Mouse (Mus musculus) CH12.LX (cell line): ENCODE results near the gene Fggy. TPM values are rescaled to one million over a fixed set of nuclear protein-coding genes. Genes with fewer than 3 reads are reported as not detected.

ENCODE experiments used
- DNase-seq: peaks from one replicate; pipeline ENCODE4 v3.0.0-alpha.2; 2013; ENCODE audit errors: extremely low read depth
- H3K27ac ChIP-seq: 2 replicates; pipeline ENCODE4 v1.5.1; 2012; ENCODE audit warnings: low read depth, mild to moderate bottlenecking, control low read depth, moderate library complexity; ENCODE audit not compliant: insufficient read depth
- H3K27me3 ChIP-seq: replicated peaks from 2 replicates; pipeline ENCODE3; 2012; ENCODE audit warnings: inconsistent platforms
- H3K36me3 ChIP-seq, 2 experiments: replicated peaks in 1 of 2; 2 replicates each; pipeline versions ENCODE3 to v1.6.1; 2012; ENCODE audit warnings: inconsistent platforms in 1 of 2, low read length in 1 of 2, mild to moderate bottlenecking in 1 of 2, mixed read lengths in 1 of 2, moderate library complexity in 1 of 2; ENCODE audit not compliant: control insufficient read depth in 1 of 2, insufficient read depth in 1 of 2
- H3K4me1 ChIP-seq, 2 experiments: 2 replicates each; pipeline ENCODE4 v1.6.1; 2012; ENCODE audit warnings: inconsistent platforms in 1 of 2, moderate library complexity in 1 of 2; ENCODE audit not compliant: insufficient read depth in 2 of 2, control insufficient read depth in 1 of 2
- H3K4me2 ChIP-seq: 2 replicates; pipeline ENCODE4 v1.6.1; 2012; ENCODE audit warnings: low read depth, mild to moderate bottlenecking, control low read depth; ENCODE audit not compliant: poor library complexity, insufficient read depth, severe bottlenecking
- H3K4me3 ChIP-seq, 3 experiments: fragments of 150-350 bp in 1 of 3; sonication (generic) in 1 of 3; replicated peaks in 1 of 3; 2 replicates each; pipeline versions ENCODE3 to v1.5.1; 2011 to 2012; ENCODE audit warnings: low read depth in 2 of 3, low read length in 2 of 3, mild to moderate bottlenecking in 2 of 3, moderate library complexity in 2 of 3, control low read depth in 1 of 3, improper control_type of control experiment in 1 of 3, inconsistent platforms in 1 of 3, mixed read lengths in 1 of 3; ENCODE audit not compliant: poor library complexity in 1 of 3
- H3K79me2 ChIP-seq: replicated peaks from 2 replicates; pipeline ENCODE4 v1.6.1; 2012; ENCODE audit warnings: mild to moderate bottlenecking, moderate library complexity; ENCODE audit not compliant: control insufficient read depth, poor library complexity, insufficient read depth, severe bottlenecking; ENCODE audit errors: extremely low read depth
- H3K9ac ChIP-seq: 2 replicates; pipeline ENCODE4 v1.6.1; 2012; ENCODE audit warnings: low read depth, mild to moderate bottlenecking, control low read depth, moderate library complexity; ENCODE audit not compliant: insufficient read depth
- H3K9me3 ChIP-seq: replicated peaks from 2 replicates; pipeline ENCODE3; 2012; ENCODE audit warnings: low read length, inconsistent platforms, mixed read lengths
- BHLHE40 ChIP-seq: IDR thresholded peaks from 2 replicates; pipeline ENCODE4 v1.6.1; 2011; ENCODE audit warnings: mild to moderate bottlenecking, low read depth, low read length, improper control_type of control experiment
- CHD1 ChIP-seq: IDR thresholded peaks from 2 replicates; pipeline ENCODE4 v1.6.1; 2012; ENCODE audit warnings: low read depth, low read length, improper control_type of control experiment, inconsistent platforms
- CHD2 ChIP-seq: IDR thresholded peaks from 2 replicates; pipeline ENCODE4 v1.6.1; 2011; ENCODE audit warnings: low read length, improper control_type of control experiment
- CTCF ChIP-seq, 2 experiments: IDR thresholded peaks in 1 of 2; conservative IDR thresholded peaks in 1 of 2; 2 replicates each; pipeline ENCODE4 v1.5.1; 2011 to 2012; ENCODE audit warnings: low read depth in 2 of 2, low read length in 2 of 2, improper control_type of control experiment in 1 of 2, inconsistent platforms in 1 of 2, mild to moderate bottlenecking in 1 of 2, moderate library complexity in 1 of 2
- E2F4 ChIP-seq: IDR thresholded peaks from 2 replicates; pipeline ENCODE4 v1.6.1; 2011; ENCODE audit warnings: low read depth, low read length, improper control_type of control experiment; ENCODE audit not compliant: insufficient replicate concordance
- ETS1 ChIP-seq: conservative IDR thresholded peaks from 2 replicates; pipeline ENCODE4 v1.6.1; 2012; ENCODE audit warnings: low read depth, mild to moderate bottlenecking, inconsistent platforms, low read length, improper control_type of control experiment, moderate library complexity
- GABPA ChIP-seq: IDR thresholded peaks from 2 replicates; pipeline ENCODE4 v1.6.1; 2012; ENCODE audit warnings: low read depth, low read length, improper control_type of control experiment, inconsistent platforms; ENCODE audit not compliant: insufficient replicate concordance
- IRF4 ChIP-seq: IDR thresholded peaks from 2 replicates; pipeline ENCODE4 v1.6.1; 2014; ENCODE audit warnings: low read depth, mild to moderate bottlenecking, inconsistent platforms, low read length, improper control_type of control experiment
- JUND ChIP-seq: conservative IDR thresholded peaks from 2 replicates; pipeline ENCODE4 v1.6.1; 2011; ENCODE audit warnings: low read depth, low read length, improper control_type of control experiment
- KAT2A ChIP-seq: IDR thresholded peaks from 2 replicates; pipeline ENCODE4 v1.6.1; 2012; ENCODE audit warnings: low read length, improper control_type of control experiment, inconsistent platforms; ENCODE audit not compliant: insufficient replicate concordance
- MXI1 ChIP-seq: IDR thresholded peaks from 2 replicates; pipeline ENCODE4 v1.6.1; 2011; ENCODE audit warnings: mild to moderate bottlenecking, low read depth, low read length, improper control_type of control experiment
- NELFE ChIP-seq: IDR thresholded peaks from 2 replicates; pipeline ENCODE4 v1.6.1; 2011; ENCODE audit warnings: low read depth, low read length, improper control_type of control experiment
- NRF1 ChIP-seq: IDR thresholded peaks from 2 replicates; pipeline ENCODE4 v1.6.1; 2014; ENCODE audit warnings: low read depth, mild to moderate bottlenecking, inconsistent platforms, low read length, improper control_type of control experiment, moderate library complexity
- POLR2A ChIP-seq: IDR thresholded peaks from 2 replicates; pipeline ENCODE4 v1.6.1; 2011; ENCODE audit warnings: low read depth, mild to moderate bottlenecking, improper control_type of control experiment, low read length
- POLR2AphosphoS2 ChIP-seq: IDR thresholded peaks from 2 replicates; pipeline ENCODE4 v1.6.1; 2011; ENCODE audit warnings: low read depth, low read length, improper control_type of control experiment
- RAD21 ChIP-seq: IDR thresholded peaks from 2 replicates; pipeline ENCODE4 v1.6.1; 2011; ENCODE audit warnings: low read depth, mild to moderate bottlenecking, low read length, improper control_type of control experiment, moderate library complexity
- RCOR1 ChIP-seq: conservative IDR thresholded peaks from 2 replicates; pipeline ENCODE4 v1.6.1; 2012; ENCODE audit warnings: low read depth, mild to moderate bottlenecking, inconsistent platforms, low read length, improper control_type of control experiment
- SIN3A ChIP-seq: IDR thresholded peaks from 2 replicates; pipeline ENCODE4 v1.6.1; 2012; ENCODE audit warnings: low read length, improper control_type of control experiment, inconsistent platforms
- SMC3 ChIP-seq: IDR thresholded peaks from 2 replicates; pipeline ENCODE4 v1.6.1; 2011; ENCODE audit warnings: low read depth, low read length, improper control_type of control experiment
- TBP ChIP-seq: conservative IDR thresholded peaks from 2 replicates; pipeline ENCODE4 v1.6.1; 2011; ENCODE audit warnings: low read depth, low read length, improper control_type of control experiment
- TCF12 ChIP-seq: IDR thresholded peaks from 2 replicates; pipeline ENCODE4 v1.6.1; 2014; ENCODE audit warnings: low read depth, mild to moderate bottlenecking, inconsistent platforms, low read length, improper control_type of control experiment
- UBTF ChIP-seq: IDR thresholded peaks from 2 replicates; pipeline ENCODE4 v1.6.1; 2012; ENCODE audit warnings: low read depth, mild to moderate bottlenecking, inconsistent platforms, low read length, improper control_type of control experiment, moderate library complexity
- USF1 ChIP-seq: IDR thresholded peaks from 2 replicates; pipeline ENCODE4 v1.6.1; 2014; ENCODE audit warnings: low read depth, mild to moderate bottlenecking, inconsistent platforms, low read length, improper control_type of control experiment
- ZKSCAN1 ChIP-seq: IDR thresholded peaks from 2 replicates; pipeline ENCODE4 v1.6.1; 2012; ENCODE audit warnings: low read depth, inconsistent platforms, low read length, improper control_type of control experiment, borderline replicate concordance
- dilution Hi-C: fragments of 300-500 bp; cut with MboI; formaldehyde crosslinking; loops from 2 replicates; pipeline ENCODE4 v1.14.3; 2020; ENCODE audit warnings: low sequenced_read_pairs; ENCODE audit not compliant: extremely low pct_unique_long_range_greater_than_20kb, extremely low pct_ligation_motif_present
- in situ Hi-C: fragments of 300-500 bp; cut with MboI; formaldehyde crosslinking; loops from 3 replicates; pipeline ENCODE4 v1.14.3; 2019; ENCODE audit warnings: low sequenced_read_pairs, low pct_ligation_motif_present, low pct_unique_long_range_greater_than_20kb, mixed read lengths
- polyA plus RNA-seq: library from polyadenylated mRNA; unstranded; fragments of >175 nt; gene quantifications from 2 replicates; pipeline ENCODE4 v1.2.1, GENCODE M21; 2012; ENCODE audit warnings: low read depth; ENCODE audit not compliant: insufficient read length
- total RNA-seq, 2 experiments: library from RNA; depleted of rRNA; stranded (reverse); fragments of 300-350 nt in 1 of 2; fragments of >200 nt in 1 of 2; gene quantifications; 2 replicates each; pipeline ENCODE4 v1.2.3; 2012 to 2014

Fggy gene
- total and polyA plus RNA-seq, 3 experiments, result 6.2 to 7.5 (median 6.9) TPM

DNA sequence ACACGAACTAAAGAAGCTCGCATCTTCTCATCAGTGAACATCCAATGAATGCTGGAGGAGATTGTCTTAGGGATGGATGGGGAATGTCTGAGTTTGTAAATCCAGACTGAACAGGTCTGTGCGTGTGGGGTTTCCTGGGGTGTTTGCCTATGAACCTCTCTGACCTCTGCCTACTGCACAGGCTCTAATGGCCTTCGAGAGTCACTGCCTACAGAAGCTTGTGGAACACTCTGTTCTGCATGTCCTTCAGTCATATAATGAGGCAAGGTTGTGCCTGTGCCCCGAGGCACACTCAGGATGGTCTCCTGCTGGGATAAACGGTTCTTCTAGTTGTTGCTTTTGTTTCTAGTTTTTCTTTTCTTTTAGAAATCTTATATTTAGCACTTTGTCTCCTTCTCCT lies 92.7 kb downstream of the Fggy start:
- dilution Hi-C loops (no loop called here), in situ Hi-C loops (no loop called here)
- Histone ChIP-seq H3K27me3 (no peaks in the 10 kb centered on the region), H3K36me3 (no peaks in the 10 kb centered on the region), H3K4me2 (no peak overlapping the region), H3K9me3 (no peaks in the 10 kb centered on the region), H3K79me2 (no peaks in the 10 kb centered on the region), H3K27ac (no peak overlapping the region), H3K4me3 (no peak overlapping the region), H3K9ac (no peak overlapping the region), H3K4me1 (no peaks in the 10 kb centered on the region)
- DNase-seq, result no peak
- TF ChIP-seq BHLHE40 (no peak), JUND (no peak)

DNA sequence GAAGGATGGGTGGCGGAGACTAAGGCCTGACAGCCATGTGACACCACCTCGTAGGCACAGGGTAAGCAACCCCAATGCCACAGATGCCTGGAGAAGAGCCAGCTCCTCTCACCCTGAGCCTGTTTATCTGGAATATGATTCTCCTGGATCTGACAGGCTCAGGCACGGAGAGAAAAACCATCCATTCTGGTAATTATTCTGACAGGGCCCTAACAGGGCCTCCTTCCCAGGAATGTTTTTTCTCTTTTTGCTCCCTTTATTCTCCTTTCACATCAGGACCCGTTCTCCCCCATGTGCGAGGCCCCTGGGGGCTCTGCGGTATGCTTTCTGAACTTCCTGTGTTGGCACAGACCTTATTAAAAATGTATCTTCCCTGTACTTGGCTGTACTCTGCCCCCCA lies 94.7 kb downstream of the Fggy start:
- dilution Hi-C loops, result no loop called here
- no peaks in the 10 kb centered on the region for H3K79me2 ChIP-seq

DNA sequence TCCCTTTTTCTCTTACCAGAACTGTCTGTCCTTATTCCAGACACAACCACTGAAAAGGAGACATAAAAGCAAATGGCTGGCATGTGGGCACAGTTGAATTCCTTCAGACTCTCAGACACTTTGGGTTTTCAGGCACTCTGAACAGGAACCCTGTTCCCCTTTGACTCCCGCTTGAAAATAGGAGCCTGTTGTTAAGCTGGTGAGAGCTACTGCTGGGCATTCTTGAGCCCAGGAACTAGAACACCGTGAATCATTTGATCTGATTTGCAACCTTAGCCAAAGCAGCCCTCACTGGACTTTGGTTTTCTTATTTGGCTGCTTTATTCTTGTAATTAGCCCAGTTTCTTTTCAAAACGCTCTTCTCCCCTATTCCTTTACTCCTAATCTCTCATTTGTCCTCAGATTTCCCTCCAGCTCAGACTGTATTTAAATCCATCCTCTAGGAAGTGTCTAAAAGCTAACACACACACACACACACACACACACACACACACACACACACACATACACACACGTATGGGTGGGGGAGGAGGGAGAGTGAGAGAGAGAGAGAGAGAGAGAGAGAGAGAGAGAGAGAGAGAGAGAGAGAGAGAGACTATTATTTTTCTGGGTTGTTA lies 96.1 kb downstream of the Fggy start:
- TF ChIP-seq POLR2AphosphoS2, result no peak
- TF ChIP-seq POLR2A, result no peak
- TF ChIP-seq SIN3A, result no peak
- TF ChIP-seq IRF4, result no peak
- TF ChIP-seq ETS1, result no peak
- TF ChIP-seq SMC3, result no peak
- TF ChIP-seq NRF1, result no peak
- no peak for TF ChIP-seq TCF12
- TF ChIP-seq NELFE, result no peak
- no peak for TF ChIP-seq RAD21
- no peak for TF ChIP-seq CTCF (conservative IDR thresholded peaks at IDR 0.05 in 1 of 2, IDR thresholded peaks at IDR 0.05 in 1 of 2; ENCODE audit: low read depth in 2 of 2, low read length in 2 of 2)
- TF ChIP-seq ZKSCAN1, result no peak
- no peak for DNase-seq
- no peaks in the 10 kb centered on the region for H3K27me3 ChIP-seq
- dilution Hi-C loops, result no loop called here
- no peak overlapping the region for H3K4me2 ChIP-seq
- H3K79me2 ChIP-seq, result no peaks in the 10 kb centered on the region
- in situ Hi-C loops, result no loop called here
- H3K36me3 ChIP-seq, result no peaks in the 10 kb centered on the region
- no peaks in the 10 kb centered on the region for H3K9me3 ChIP-seq
- H3K9ac ChIP-seq, result no peak overlapping the region
- H3K27ac ChIP-seq, result no peak overlapping the region
- no peak overlapping the region for H3K4me3 ChIP-seq
- no peaks in the 10 kb centered on the region for H3K4me1 ChIP-seq

More for the DNA sequence above, 94.7 kb downstream of the Fggy start:
- in situ Hi-C loops, result no loop called here
- H3K36me3 ChIP-seq, result no peaks in the 10 kb centered on the region
- no peak overlapping the region for H3K4me3 ChIP-seq
- H3K4me1 ChIP-seq, result no peaks in the 10 kb centered on the region
- H3K4me2 ChIP-seq, result no peak overlapping the region
- TF ChIP-seq USF1 (no peak), SIN3A (no peak), RCOR1 (no peak), CTCF (conservative IDR thresholded peaks at IDR 0.05 in 1 of 2, IDR thresholded peaks at IDR 0.05 in 1 of 2; ENCODE audit: low read depth in 2 of 2, low read length in 2 of 2) (no peak), UBTF (no peak), GABPA (no peak), MXI1 (no peak), NELFE (no peak), CHD2 (no peak), JUND (no peak), E2F4 (no peak), KAT2A (no peak), CHD1 (no peak), TBP (no peak), ZKSCAN1 (no peak)
- TF ChIP-seq, all 38 proteins: peak for 0
- Histone ChIP-seq H3K9ac (no peak overlapping the region), H3K9me3 (no peaks in the 10 kb centered on the region), H3K27ac (no peak overlapping the region), H3K27me3 (no peaks in the 10 kb centered on the region)
- no peak for DNase-seq
